Mouse (Mus musculus) forebrain, postnatal 0 days (tissue): ENCODE measurements around the gene Armc8. TPM values are rescaled to one million over a fixed set of nuclear protein-coding genes. Genes with fewer than 3 reads are reported as not detected.
A peak's percentile ranks its signal among the peaks of the same experiment; 100 is the strongest.

ENCODE experiments used
- ATAC-seq: fragments of 200-750 bp; cut with Nextera tagmentation; 2 replicates; pipeline ENCODE4 v1.8.0; 2017; ENCODE audit warnings: mild to moderate bottlenecking, moderate library complexity
- DNase-seq: peaks from one replicate; pipeline ENCODE4 v3.0.0-alpha.2; 2015
- H3K27ac ChIP-seq: fragments of 300-500 bp; sonication (generic); 2 replicates; pipeline ENCODE4 v1.5.1; 2014; ENCODE audit warnings: low read depth, mild to moderate bottlenecking, antibody characterized with exemption, low read length, moderate library complexity, mixed read lengths
- H3K27me3 ChIP-seq: fragments of 300-500 bp; sonication (generic); 2 replicates; pipeline ENCODE4 v1.6.1; 2014; ENCODE audit warnings: mild to moderate bottlenecking, low read length, mixed read lengths; ENCODE audit not compliant: insufficient read depth
- H3K36me3 ChIP-seq: fragments of 300-500 bp; sonication (generic); 2 replicates; pipeline ENCODE4 v1.6.1; 2014; ENCODE audit warnings: mild to moderate bottlenecking, moderate library complexity; ENCODE audit not compliant: insufficient read depth
- H3K4me1 ChIP-seq: fragments of 300-500 bp; sonication (generic); 2 replicates; pipeline ENCODE4 v1.6.1; 2014; ENCODE audit warnings: antibody characterized with exemption; ENCODE audit not compliant: insufficient read depth
- H3K4me2 ChIP-seq: fragments of 300-500 bp; sonication (generic); 2 replicates; pipeline ENCODE4 v1.6.1; 2014; ENCODE audit warnings: low read depth, mild to moderate bottlenecking, moderate library complexity
- H3K4me3 ChIP-seq: fragments of 300-500 bp; sonication (generic); 2 replicates; pipeline ENCODE4 v1.5.1; 2014; ENCODE audit warnings: low read depth, low read length, mixed read lengths
- H3K9ac ChIP-seq: fragments of 300-500 bp; sonication (generic); 2 replicates; pipeline ENCODE4 v1.6.1; 2014; ENCODE audit warnings: mild to moderate bottlenecking
- H3K9me3 ChIP-seq: fragments of 300-500 bp; sonication (generic); 2 replicates; pipeline ENCODE4 v1.6.1; 2016; ENCODE audit warnings: low read length
- CTCF ChIP-seq: sonication (generic); IDR thresholded peaks from 2 replicates; pipeline ENCODE4 v1.5.1; 2016; ENCODE audit warnings: antibody characterized with exemption, control low read depth, low read depth
- WGBS: fragments of 180-500 bp; shearing (Covaris S2); extraction: QIAGEN DNeasy Blood & Tissue Kit; methylation state at CpG from one replicate; pipeline ENCODE4 v1.1.7; 2014; 5-methylcytosine and 5-hydroxymethylcytosine counted together
- polyA plus RNA-seq: library from polyadenylated mRNA; unstranded; fragments of >200 nt; fragmentation: Nextera tagmentation; extraction: Ambion mirVana; gene quantifications from 2 replicates; pipeline ENCODE4 v1.2.1, GENCODE M21; 2015
- total RNA-seq: library from RNA; depleted of rRNA; stranded (reverse); fragments of >200 nt; gene quantifications from 2 replicates; pipeline ENCODE4 v1.2.3, GENCODE M21; 2014

Armc8 gene
- total and polyA plus RNA-seq, 2 experiments from 2014 or later, result 70.6 to 96.3 TPM

GRCm38 (mm10) chr9:99468572-99468971, 100.1 kb downstream of the Armc8 start:
- no peak overlapping the region for H3K4me3 ChIP-seq
- H3K27ac ChIP-seq, result no peak overlapping the region
- H3K27me3 ChIP-seq, result no peaks in the 10 kb centered on the region
- TF ChIP-seq CTCF, result no peak
- ATAC-seq (no peak), DNase-seq (no peak)
- no peaks in the 10 kb centered on the region for H3K9me3 ChIP-seq
- H3K9ac ChIP-seq, result no peak overlapping the region
- H3K4me1 ChIP-seq, result no peaks in the 10 kb centered on the region
- H3K36me3 ChIP-seq, result no peaks in the 10 kb centered on the region
- H3K4me2 ChIP-seq, result no peak overlapping the region
- WGBS, result 88% methylated on average over 9 of the region's 9 CpGs

DNA sequence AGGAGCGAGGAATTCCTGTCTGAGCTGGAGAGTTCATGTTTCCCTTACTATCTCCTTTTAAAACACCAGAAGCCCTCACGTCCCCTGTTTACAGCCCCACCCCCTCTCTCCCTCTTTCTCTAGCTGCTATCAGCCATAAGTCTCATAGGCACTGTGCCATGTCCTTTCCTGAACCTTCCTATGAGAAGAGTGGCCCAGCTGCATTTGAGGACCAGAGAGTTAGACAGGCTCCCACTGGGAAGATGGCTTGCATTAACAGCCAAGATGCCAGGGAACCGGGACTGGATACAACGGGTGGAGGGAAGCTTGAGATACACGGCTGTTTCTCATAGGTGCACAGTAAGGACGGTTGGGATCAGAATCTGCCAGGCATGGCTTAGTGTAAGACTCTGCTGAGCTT, 103.8 kb downstream of the Armc8 start:
- no peak overlapping the region for H3K9ac ChIP-seq
- no peak overlapping the region for H3K4me2 ChIP-seq
- ATAC-seq (no peak), DNase-seq (no peak)
- no peak overlapping the region for H3K27ac ChIP-seq
- WGBS, result 79% methylated on average over 6 of the region's 6 CpGs
- no peak for TF ChIP-seq CTCF
- H3K36me3 ChIP-seq, result no peaks in the 10 kb centered on the region
- no peaks in the 10 kb centered on the region for H3K4me1 ChIP-seq
- H3K4me3 ChIP-seq, result no peak overlapping the region
- H3K27me3 ChIP-seq, result no peaks in the 10 kb centered on the region
- H3K9me3 ChIP-seq, result no peaks in the 10 kb centered on the region

GRCm38 (mm10) chr9:99459730-99460129, 109.0 kb downstream of the Armc8 start:
- TF ChIP-seq CTCF, result no peak
- DNase-seq, result no peak
- Histone ChIP-seq H3K36me3 (no peaks in the 10 kb centered on the region), H3K9ac (no peak overlapping the region), H3K4me1 (no peaks in the 10 kb centered on the region), H3K4me3 (no peak overlapping the region), H3K27ac (no peak overlapping the region), H3K4me2 (no peak overlapping the region), H3K27me3 (peaks cover 3% of the 10 kb centered on the region; the same call in 1 of the 2 replicates), H3K9me3 (no peaks in the 10 kb centered on the region)
- 68% methylated on average over 4 of the region's 4 CpGs for WGBS
- peak; percentile 71 for ATAC-seq

DNA sequence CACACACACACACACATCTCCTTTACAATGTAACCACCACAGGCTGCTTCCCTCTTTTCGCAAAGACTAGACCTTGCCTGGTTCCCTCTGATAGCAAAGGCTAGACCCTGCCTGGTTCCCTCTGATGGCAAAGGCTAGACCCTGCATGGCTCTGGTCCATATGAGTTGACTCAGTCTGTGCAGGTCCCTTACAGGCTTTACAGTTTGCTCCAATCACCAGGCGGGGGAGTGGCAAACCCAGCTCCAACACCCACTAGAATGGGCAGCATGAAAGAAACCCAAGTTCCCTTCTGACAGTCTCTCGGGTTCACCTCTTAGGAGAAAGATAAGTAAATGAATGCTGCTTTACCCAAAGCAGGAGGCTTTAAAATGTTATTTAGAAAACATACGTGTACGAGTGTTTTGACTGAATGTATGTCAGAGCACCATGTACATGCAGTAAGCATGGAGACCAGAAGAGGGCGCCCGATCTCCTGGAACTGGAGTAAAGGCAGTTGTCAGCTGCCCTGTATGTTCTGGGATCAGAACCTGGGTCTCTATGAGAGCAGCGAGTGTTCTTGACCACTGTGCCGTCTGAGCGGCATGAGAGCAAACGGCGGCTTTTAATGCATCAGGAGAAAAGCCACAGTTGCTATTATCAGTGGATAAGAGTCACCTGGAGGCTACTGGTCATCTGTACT, 110.0 kb downstream of the Armc8 start:
- Histone ChIP-seq H3K4me3 (no peak overlapping the region), H3K27ac (no peak overlapping the region), H3K9ac (no peak overlapping the region), H3K27me3 (peaks cover 3% of the 10 kb centered on the region; the same call in 1 of the 2 replicates), H3K4me2 (no peak overlapping the region), H3K36me3 (no peaks in the 10 kb centered on the region), H3K9me3 (no peaks in the 10 kb centered on the region), H3K4me1 (no peaks in the 10 kb centered on the region)
- DNase-seq, result peak; percentile 55
- TF ChIP-seq CTCF, result peak; percentile 67
- no peak for ATAC-seq
- WGBS, result 47% methylated on average over 12 of the region's 12 CpGs

- H3K36me3 ChIP-seq, result no peaks in the 10 kb centered on the region
- ATAC-seq (no peak), DNase-seq (no peak)
- H3K9me3 ChIP-seq, result no peaks in the 10 kb centered on the region
- H3K4me3 ChIP-seq, result no peak overlapping the region
- 56% methylated on average over 4 of the region's 4 CpGs for WGBS
- no peak overlapping the region for H3K4me2 ChIP-seq
- H3K27ac ChIP-seq, result no peak overlapping the region
- H3K4me1 ChIP-seq, result no peaks in the 10 kb centered on the region
- H3K9ac ChIP-seq, result no peak overlapping the region
- H3K27me3 ChIP-seq, result peaks cover 15% of the 10 kb centered on the region; the same call in 1 of the 2 replicates
- no peak for TF ChIP-seq CTCF
Measured at GRCm38 (mm10) chr9:99454211-99454610, 114.5 kb downstream of the Armc8 start.

GRCm38 (mm10) chr9:99451161-99451560, 117.5 kb downstream of the Armc8 start, which contains the start of gene Nme9:
Nme9 (plus strand) TSS chr9:99451475.
- ATAC-seq (peak; percentile 50), DNase-seq (peak; percentile 26)
- Histone ChIP-seq H3K27ac (no peak within 1 kb of the TSS), H3K27me3 (0 out of 2 replicates have a peak, but pooled peaks cover 11% of the 10 kb centered on the region), H3K4me2 (peak within 1 kb of the TSS; percentile 21; the same call in 1 of the 2 replicates), H3K4me1 (no peaks in the 10 kb centered on the region), H3K36me3 (no peaks in the 10 kb centered on the region), H3K9ac (no peak within 1 kb of the TSS), H3K9me3 (no peaks in the 10 kb centered on the region), H3K4me3 (no peak within 1 kb of the TSS)
- 6% methylated on average over 14 of the region's 14 CpGs for WGBS
- no peak for TF ChIP-seq CTCF

GRCm38 (mm10) chr9:99449886-99450647, 118.6 kb downstream of the Armc8 start:
- Histone ChIP-seq H3K27me3 (0 out of 2 replicates have a peak, but pooled peaks cover 11% of the 10 kb centered on the region), H3K36me3 (no peaks in the 10 kb centered on the region), H3K4me3 (no peak overlapping the region), H3K27ac (no peak overlapping the region), H3K4me1 (no peaks in the 10 kb centered on the region), H3K9ac (no peak overlapping the region), H3K4me2 (no peak overlapping the region), H3K9me3 (no peaks in the 10 kb centered on the region)
- DNase-seq (peak; percentile 65), ATAC-seq (peak; percentile 72)
- TF ChIP-seq CTCF, result peak; percentile 69
- WGBS, result 48% methylated on average over 9 of the region's 9 CpGs
